Mouse (Mus musculus) neutrophil, adult 5-6 weeks (primary cell): Measurements from ENCODE around the gene Minar1. TPM values are rescaled to one million over a fixed set of nuclear protein-coding genes. Genes with fewer than 3 reads are reported as not detected.

Experiments used
- total RNA-seq: library from RNA; stranded (forward); fragments of 200-1000 nt; gene quantifications from 2 replicates; pipeline ENCODE4 v1.2.3, GENCODE M21; 2017

The Minar1 gene
- total RNA-seq, 1 experiment from 2014 or later: not detected

Other genes with a start within 250 kb of the Minar1 start
- 14.2 and 14.9 TPM in 2 replicates for gene Tmed3, start 81.9 kb upstream of the Minar1 start, total RNA-seq
- 0.23 TPM in 1 of 2 replicates, not detected in the other for gene Ankrd34c, start 115.3 kb upstream of the Minar1 start, total RNA-seq